Mouse (Mus musculus) c-Kit-positive CD71-negative TER-119-negative erythroid progenitor cells, embryonic 14.5 days (primary cell): ENCODE results near the gene Ogdhl.
"Not testable (repeated sequence)": the region's sequence is repeated elsewhere in the genome, so short reads cannot be mapped to it uniquely, and the experiment has no call there.

ENCODE experiments used
- DNase-seq: peaks from one replicate; pipeline ENCODE4 v3.0.0-alpha.2; 2013; ENCODE audit warnings: low read depth

The Ogdhl gene

DNA sequence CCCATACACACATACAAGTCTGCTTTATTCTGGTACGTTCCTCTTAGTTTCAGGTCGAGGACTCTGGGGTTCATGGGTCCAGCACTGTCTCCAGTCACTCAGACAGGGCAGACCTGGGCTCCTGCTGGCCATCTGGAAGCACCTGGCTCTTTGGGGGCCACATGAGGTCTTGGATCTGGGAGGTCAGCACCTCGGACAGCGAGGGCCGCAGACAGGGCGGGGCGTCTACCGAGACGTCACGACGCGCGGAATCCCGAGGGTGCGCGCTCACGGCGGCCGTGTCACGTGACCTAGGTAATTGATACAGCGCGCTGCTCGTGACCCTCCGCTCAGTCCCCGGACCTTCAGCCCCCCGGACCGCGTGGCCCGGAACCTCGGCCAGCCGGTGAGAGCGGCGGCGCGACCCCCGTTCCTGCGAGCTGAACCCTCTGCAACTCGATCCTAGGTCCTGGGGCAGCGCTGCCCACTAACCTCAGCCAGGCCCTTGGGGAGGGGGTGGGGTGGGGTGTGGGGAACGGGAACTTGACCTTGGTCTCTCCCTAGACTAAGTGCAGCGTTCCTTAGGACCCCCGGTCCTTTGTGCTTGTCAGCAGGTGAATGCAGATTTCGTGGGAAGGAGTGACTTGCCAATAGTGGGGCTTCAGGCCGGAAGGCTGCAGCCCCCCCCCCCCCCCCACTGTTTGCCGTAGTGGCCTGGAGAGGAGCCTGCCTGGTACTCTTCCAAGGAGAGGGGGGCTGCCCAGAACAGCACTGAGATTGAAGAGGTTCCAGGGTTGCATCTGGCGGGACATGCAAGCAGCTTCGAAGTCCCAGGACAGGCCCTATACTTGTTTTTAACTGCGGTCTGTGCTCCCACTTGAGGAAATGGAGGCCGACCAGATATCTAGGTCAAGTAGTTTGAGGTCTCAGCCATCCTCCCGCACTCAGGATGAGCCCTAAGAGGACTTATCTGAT is at the start of gene Ogdhl:
Gene Ogdhl, plus strand, starts transcription at position 288 of the 954 bp plus-strand sequence.
- peak; percentile 61 for DNase-seq

- no peak for DNase-seq
These were observed 20.2 kb upstream of the Ogdhl start for GRCm38 (mm10) chr14:32301622-32302021.

DNA sequence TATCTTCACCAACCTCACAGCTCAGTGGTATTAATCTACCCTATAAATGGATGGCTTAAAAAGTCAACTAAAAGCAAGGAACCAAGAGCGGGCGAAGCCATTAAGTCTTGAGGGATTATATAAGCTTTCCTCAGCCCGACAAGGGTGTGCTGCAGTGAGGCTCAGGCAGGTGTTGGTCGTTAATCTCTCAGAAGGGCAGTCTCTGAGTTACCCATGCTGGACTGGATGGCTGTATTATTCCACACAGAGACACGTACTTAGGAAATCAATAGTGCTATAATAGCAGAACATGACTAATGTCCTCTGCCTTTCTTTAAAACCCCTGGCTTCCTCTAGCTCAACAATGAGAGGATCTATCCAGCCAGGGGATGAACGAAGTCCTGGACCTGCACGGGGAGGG is 19.4 kb upstream of the Ogdhl start:
- no peak for DNase-seq

- no peak for DNase-seq
These were observed 16.9 kb upstream of the Ogdhl start for GRCm38 (mm10) chr14:32304921-32305320.

DNA sequence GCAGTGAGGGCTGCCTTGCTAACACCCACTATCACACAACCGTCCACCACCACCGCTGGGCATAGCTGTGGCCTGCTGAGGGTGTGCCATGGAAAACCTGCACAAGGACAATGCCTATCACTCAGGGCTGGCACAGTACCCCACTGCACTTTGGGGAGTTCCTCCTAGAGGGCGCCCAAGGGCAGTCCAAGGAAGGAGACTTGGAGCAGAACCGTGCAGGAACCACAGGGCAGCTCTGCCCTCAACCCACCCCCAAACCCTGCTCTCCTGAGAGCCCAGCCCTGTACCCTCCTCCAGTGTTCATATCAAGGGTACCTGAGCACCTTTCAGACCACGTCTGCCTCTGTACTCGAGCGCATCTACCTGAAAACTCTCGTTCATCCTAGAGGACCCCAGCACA is 11.9 kb upstream of the Ogdhl start:
- peak; percentile 22 for DNase-seq

- no peak for DNase-seq
These were observed 10.3 kb upstream of the Ogdhl start for GRCm38 (mm10) chr14:32311381-32312035.

DNA sequence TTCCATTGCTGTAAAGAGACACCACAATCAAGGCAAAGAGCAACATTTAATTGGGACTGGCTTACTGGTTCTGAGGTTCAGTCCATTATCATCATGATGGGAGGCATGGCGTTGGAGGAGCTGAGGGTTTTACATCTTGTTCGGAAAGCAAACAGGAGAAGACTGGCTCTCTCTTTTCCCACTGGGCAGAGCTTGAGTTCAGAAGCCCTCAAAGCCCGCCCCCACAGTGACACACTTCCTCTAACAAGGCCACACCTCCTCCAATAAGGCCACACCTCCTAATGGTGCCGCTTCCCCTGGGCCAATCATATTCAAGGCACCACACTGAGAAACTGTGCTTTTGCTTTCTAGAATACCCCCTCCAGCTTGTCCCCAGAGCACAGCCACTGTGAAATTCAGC is 4.0 kb upstream of the Ogdhl start:
- DNase-seq, result no peak

DNA sequence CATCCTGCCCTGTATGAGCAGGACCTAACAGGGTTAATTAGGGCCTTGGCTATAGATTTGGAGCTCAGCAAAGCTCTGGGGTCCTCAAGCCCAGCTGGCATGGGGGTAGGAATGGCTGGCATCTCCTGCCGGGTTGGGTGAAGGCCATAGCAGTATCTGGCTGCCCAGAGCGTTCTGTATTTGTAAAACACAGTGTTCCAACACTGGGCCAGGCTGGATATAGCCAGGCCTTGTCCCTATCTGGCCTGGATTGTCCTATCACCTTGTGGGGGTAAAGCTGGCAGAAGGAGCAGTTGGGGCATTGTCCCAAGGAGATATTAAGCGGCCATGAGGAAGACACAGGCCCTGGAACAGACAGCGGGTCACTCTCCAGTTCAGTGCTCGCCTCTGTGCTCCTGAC is 1.4 kb downstream of the Ogdhl start:
- DNase-seq, result no peak

DNA sequence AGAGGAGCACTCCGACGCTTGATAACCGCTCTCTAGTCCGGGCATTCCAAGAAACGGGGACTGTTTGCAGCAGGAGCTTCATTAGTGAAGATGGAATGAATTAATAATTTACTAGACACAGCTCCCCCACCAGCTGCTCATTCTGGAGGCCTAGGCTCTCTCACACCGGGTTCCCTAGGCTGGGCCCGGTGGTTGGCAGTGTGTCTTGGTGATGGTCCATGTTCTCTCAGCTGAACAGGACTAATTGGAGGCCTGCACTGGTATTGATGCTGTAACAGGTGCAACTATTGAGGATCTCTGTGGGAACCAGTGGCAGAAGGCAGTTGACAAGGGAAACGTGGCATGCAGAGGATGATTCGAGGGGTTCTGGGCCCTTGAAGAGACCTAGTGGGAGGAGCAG is 5.5 kb downstream of the Ogdhl start:
- DNase-seq, result no peak

- DNase-seq, result no peak
These were observed 11.0 kb downstream of the Ogdhl start for GRCm38 (mm10) chr14:32332515-32333445.

GRCm38 (mm10) chr14:32336021-32336420 is 14.2 kb downstream of the Ogdhl start:
- no peak for DNase-seq

GRCm38 (mm10) chr14:32336547-32336946 is 14.7 kb downstream of the Ogdhl start:
- DNase-seq, result no peak

GRCm38 (mm10) chr14:32341823-32342222 is 20.0 kb downstream of the Ogdhl start:
- no peak for DNase-seq

DNA sequence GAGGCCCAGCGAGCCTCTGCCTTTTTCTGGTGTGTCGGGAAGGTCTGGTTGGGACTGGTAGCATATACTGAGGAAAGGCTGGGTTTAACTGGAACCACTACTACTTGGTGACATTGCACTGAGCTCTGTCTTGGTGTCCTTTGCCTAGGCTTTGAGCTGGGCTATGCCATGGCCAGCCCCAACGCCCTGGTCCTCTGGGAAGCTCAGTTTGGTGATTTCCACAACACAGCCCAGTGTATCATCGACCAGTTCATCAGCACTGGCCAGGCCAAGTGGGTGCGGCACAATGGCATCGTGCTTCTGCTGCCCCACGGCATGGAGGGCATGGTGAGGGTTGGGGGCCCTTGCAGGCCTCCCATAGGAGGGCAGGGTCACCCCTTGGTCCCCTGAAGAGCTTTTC is 22.4 kb downstream of the Ogdhl start:
- DNase-seq, result no peak

- DNase-seq, result no peak
These were observed 22.9 kb downstream of the Ogdhl start for GRCm38 (mm10) chr14:32344694-32345093.

- DNase-seq, result no peak
These were observed 25.5 kb downstream of the Ogdhl start for GRCm38 (mm10) chr14:32347307-32347706.

GRCm38 (mm10) chr14:32351181-32351920 is 29.5 kb downstream of the Ogdhl start:
- not testable (repeated sequence) for DNase-seq

DNA sequence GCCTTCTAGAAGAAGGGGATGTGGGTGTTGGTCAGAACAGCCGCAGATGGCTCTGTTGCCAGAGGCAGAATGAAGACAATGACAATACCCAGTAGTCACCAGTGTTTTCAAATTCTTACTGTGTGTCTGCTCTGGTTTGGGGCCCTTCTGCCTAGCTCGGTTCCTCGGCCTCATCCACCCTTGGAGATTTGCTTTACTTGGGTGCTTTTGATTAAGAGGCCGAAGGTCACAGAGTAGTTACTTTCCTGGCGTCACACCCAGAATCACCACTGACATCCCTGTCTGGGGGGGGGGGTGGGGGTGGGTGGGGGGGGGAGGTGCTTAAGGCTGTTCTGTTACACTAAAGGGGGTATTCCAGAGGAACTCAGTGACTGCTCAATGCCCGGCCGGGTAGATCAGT is 42.5 kb downstream of the Ogdhl start:
- DNase-seq, result no peak

GRCm38 (mm10) chr14:32369756-32370155 is 47.9 kb downstream of the Ogdhl start:
- DNase-seq, result no peak

DNA sequence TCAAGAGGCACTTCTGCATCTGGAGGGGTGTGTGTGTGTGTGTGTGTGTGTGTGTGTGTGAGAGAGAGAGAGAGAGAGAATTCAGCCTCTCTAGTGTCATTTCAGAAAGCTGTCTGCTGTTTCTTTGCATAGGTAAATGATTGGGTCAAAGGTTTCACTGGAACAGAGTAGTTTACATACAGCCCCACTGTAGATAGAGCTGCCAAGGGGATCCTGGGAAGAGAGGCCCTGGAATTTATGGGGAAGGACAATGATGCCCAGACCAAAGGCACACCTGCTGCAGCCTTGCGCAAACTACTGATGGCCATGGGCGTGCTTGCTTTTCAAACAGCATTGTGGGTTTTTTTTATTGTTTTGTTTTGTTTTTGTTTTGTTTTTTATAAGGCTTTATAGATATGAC is 50.7 kb downstream of the Ogdhl start:
- DNase-seq, result no peak

DNA sequence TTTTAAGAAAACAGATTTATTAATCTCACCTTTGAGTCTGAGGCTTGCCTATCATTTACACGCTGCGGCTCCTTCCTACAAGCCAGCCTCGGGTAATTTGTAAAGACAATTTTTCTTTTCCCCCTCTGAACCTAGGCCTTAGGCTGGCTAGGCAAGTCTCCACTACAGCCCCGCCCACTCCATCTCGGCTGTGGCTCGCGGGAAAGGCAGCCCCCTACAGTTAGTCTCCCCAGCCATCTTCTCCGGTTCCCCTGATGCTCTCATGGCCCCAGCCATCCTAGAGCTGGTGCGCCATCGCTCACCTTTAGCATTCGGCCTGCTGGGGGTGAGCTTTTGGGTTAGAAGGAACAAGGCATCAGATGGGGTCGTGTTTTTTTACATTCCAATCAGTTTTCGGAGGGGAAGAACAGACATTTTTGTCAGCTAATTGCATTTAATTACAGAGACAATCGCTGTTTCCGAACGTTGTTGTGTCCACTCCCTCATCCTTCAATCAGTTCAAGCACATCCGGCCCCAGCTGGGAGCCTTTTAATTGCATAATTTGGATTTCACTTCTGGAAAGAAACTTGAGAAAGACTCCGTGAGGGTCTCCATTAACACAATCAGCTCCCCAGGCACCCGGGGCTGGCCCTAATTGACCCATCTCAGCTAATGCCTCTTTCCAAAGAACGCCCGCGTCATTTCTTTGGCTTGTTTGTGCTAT is 57.7 kb downstream of the Ogdhl start:
- DNase-seq, result no peak
